Mouse (Mus musculus) heart, postnatal 0 days (tissue): Measurements from ENCODE around the gene Shisa9. TPM values are rescaled to one million over a fixed set of nuclear protein-coding genes. Genes with fewer than 3 reads are reported as not detected.

Source experiments
- ATAC-seq: fragments of 200-750 bp; cut with Nextera tagmentation; 2 replicates; pipeline ENCODE4 v1.8.0; 2017; ENCODE audit warnings: low read depth, moderate number of reproducible peaks, moderate library complexity; ENCODE audit not compliant: insufficient read depth
- DNase-seq: peaks from one replicate; pipeline ENCODE4 v3.0.0-alpha.2; 2016; ENCODE audit warnings: low spot score
- H3K27ac ChIP-seq: fragments of 300-500 bp; sonication (generic); 2 replicates; pipeline ENCODE4 v1.5.1; 2014; ENCODE audit warnings: low read depth, mild to moderate bottlenecking
- H3K27me3 ChIP-seq: fragments of 300-500 bp; sonication (generic); 2 replicates; pipeline ENCODE4 v1.6.1; 2014; ENCODE audit warnings: low read length, mixed read lengths; ENCODE audit not compliant: control insufficient read depth, insufficient read depth
- H3K36me3 ChIP-seq: fragments of 300-500 bp; sonication (generic); replicated peaks from 2 replicates; pipeline ENCODE4 v1.6.1; 2014; ENCODE audit warnings: low read length, mixed read lengths; ENCODE audit not compliant: control insufficient read depth, insufficient read depth
- H3K4me1 ChIP-seq: fragments of 300-500 bp; sonication (generic); 2 replicates; pipeline ENCODE4 v1.6.1; 2014; ENCODE audit warnings: antibody characterized with exemption; ENCODE audit not compliant: control insufficient read depth, insufficient read depth
- H3K4me2 ChIP-seq: fragments of 300-500 bp; sonication (generic); 2 replicates; pipeline ENCODE4 v1.6.1; 2014; ENCODE audit warnings: low read depth, mild to moderate bottlenecking, low read length, moderate library complexity
- H3K4me3 ChIP-seq: fragments of 300-500 bp; sonication (generic); 2 replicates; pipeline ENCODE4 v1.5.1; 2014; ENCODE audit warnings: low read depth, low read length
- H3K9ac ChIP-seq: fragments of 300-500 bp; sonication (generic); replicated peaks from 2 replicates; pipeline ENCODE4 v1.6.1; 2014; ENCODE audit warnings: low read depth, low read length, mixed read lengths
- H3K9me3 ChIP-seq: fragments of 300-500 bp; sonication (generic); replicated peaks from 2 replicates; pipeline ENCODE4 v1.6.1; 2016; ENCODE audit warnings: low read length; ENCODE audit not compliant: control insufficient read depth
- CTCF ChIP-seq: IDR thresholded peaks from 2 replicates; pipeline ENCODE4 v1.5.1; 2016; ENCODE audit warnings: antibody characterized with exemption, control low read depth, low read depth
- EP300 ChIP-seq: IDR thresholded peaks from 2 replicates; pipeline ENCODE4 v1.6.1; 2016; ENCODE audit warnings: antibody characterized with exemption, low read depth
- WGBS: fragments of 180-500 bp; shearing (Covaris S2); extraction: QIAGEN DNeasy Blood & Tissue Kit; methylation state at CpG from one replicate; pipeline ENCODE4 v1.1.7; 2014; 5-methylcytosine and 5-hydroxymethylcytosine counted together
- polyA plus RNA-seq: library from polyadenylated mRNA; unstranded; fragments of >200 nt; fragmentation: Nextera tagmentation; extraction: Ambion mirVana; gene quantifications from 2 replicates; pipeline ENCODE4 v1.2.1, GENCODE M21; 2015
- total RNA-seq: library from RNA; depleted of rRNA; stranded (reverse); fragments of >200 nt; gene quantifications from 2 replicates; pipeline ENCODE4 v1.2.3, GENCODE M21; 2014; ENCODE audit warnings: low replicate concordance

Shisa9 gene
- total and polyA plus RNA-seq, 2 experiments from 2014 or later: 0.10 TPM; not detected in 1

- no peak overlapping the region for H3K27ac ChIP-seq
- no peaks in the 10 kb centered on the region for H3K27me3 ChIP-seq
- no peak overlapping the region for H3K9ac ChIP-seq
- no peak for DNase-seq
- ATAC-seq: no peak
- TF ChIP-seq EP300: no peak
- no peak for TF ChIP-seq CTCF
- H3K4me1 ChIP-seq: no peaks in the 10 kb centered on the region
- no peak overlapping the region for H3K4me2 ChIP-seq
- WGBS: 71% methylated on average over 7 of the region's 7 CpGs
- H3K36me3 ChIP-seq: no peaks in the 10 kb centered on the region
- no peaks in the 10 kb centered on the region for H3K9me3 ChIP-seq
- H3K4me3 ChIP-seq: no peak overlapping the region
Measured at GRCm38 (mm10) chr16:12094784-12095315, 110.9 kb downstream of the Shisa9 start.

GRCm38 (mm10) chr16:12095365-12095764 is 111.5 kb downstream of the Shisa9 start:
- no peak overlapping the region for H3K4me3 ChIP-seq
- TF ChIP-seq CTCF (no peak), EP300 (no peak)
- no peak overlapping the region for H3K9ac ChIP-seq
- 48% methylated on average over 2 of the region's 2 CpGs for WGBS
- no peaks in the 10 kb centered on the region for H3K4me1 ChIP-seq
- H3K36me3 ChIP-seq: no peaks in the 10 kb centered on the region
- no peak overlapping the region for H3K4me2 ChIP-seq
- H3K9me3 ChIP-seq: no peaks in the 10 kb centered on the region
- DNase-seq: no peak
- H3K27ac ChIP-seq: no peak overlapping the region
- H3K27me3 ChIP-seq: no peaks in the 10 kb centered on the region
- ATAC-seq: no peak

GRCm38 (mm10) chr16:12108436-12108835 is 124.5 kb downstream of the Shisa9 start:
- Histone ChIP-seq H3K27ac (no peak overlapping the region), H3K4me1 (no peaks in the 10 kb centered on the region), H3K36me3 (no peaks in the 10 kb centered on the region), H3K4me2 (no peak overlapping the region), H3K9me3 (no peaks in the 10 kb centered on the region), H3K27me3 (no peaks in the 10 kb centered on the region), H3K4me3 (no peak overlapping the region), H3K9ac (no peak overlapping the region)
- ATAC-seq (no peak), DNase-seq (no peak)
- WGBS: 77% methylated on average over 4 of the region's 4 CpGs
- no peak for TF ChIP-seq CTCF
- no peak for TF ChIP-seq EP300

DNA sequence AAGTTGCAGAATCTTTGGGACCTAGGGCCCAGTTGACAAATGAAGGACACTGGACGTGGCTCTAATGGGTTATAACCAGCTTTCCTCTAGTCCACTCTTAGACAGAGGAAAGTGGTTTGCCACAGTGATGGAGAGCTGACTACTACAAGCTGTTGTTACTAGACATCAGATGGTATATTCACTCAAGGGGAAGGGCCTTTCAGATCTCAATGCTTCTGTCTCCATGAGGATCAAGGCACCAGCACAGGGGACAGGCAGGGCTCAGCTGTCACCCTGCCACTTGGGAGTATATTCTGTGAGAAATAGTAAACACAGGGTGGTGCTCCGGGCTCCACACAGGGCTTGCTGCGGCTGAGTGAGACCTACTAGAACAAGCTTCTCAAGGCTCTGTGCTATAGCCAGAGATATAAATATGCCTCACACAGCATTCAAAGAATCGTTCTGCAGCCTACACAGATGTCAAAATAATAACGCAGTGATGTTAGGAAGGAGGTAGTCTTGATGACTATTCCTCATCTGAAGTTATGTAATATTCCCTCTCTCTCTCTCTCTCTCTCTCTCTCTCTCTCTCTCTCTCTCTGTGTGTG is 127.0 kb downstream of the Shisa9 start:
- Histone ChIP-seq H3K27ac (no peak overlapping the region), H3K4me3 (no peak overlapping the region), H3K27me3 (no peaks in the 10 kb centered on the region), H3K9me3 (no peaks in the 10 kb centered on the region), H3K9ac (no peak overlapping the region), H3K36me3 (no peaks in the 10 kb centered on the region), H3K4me2 (no peak overlapping the region), H3K4me1 (no peaks in the 10 kb centered on the region)
- ATAC-seq (no peak), DNase-seq (no peak)
- WGBS: 71% methylated on average over 5 of the region's 5 CpGs
- TF ChIP-seq EP300: no peak
- TF ChIP-seq CTCF: no peak

GRCm38 (mm10) chr16:12114396-12114795 is 130.5 kb downstream of the Shisa9 start:
- H3K9me3 ChIP-seq: no peaks in the 10 kb centered on the region
- ATAC-seq: no peak
- TF ChIP-seq EP300: no peak
- no peak for TF ChIP-seq CTCF
- 81% methylated on average over 5 of the region's 5 CpGs for WGBS
- H3K4me3 ChIP-seq: no peak overlapping the region
- H3K27me3 ChIP-seq: no peaks in the 10 kb centered on the region
- no peak overlapping the region for H3K4me2 ChIP-seq
- no peaks in the 10 kb centered on the region for H3K36me3 ChIP-seq
- no peak overlapping the region for H3K9ac ChIP-seq
- no peak overlapping the region for H3K27ac ChIP-seq
- no peak for DNase-seq
- H3K4me1 ChIP-seq: no peaks in the 10 kb centered on the region
